Mouse (Mus musculus) frontal cortex, postnatal 25 days (tissue): ENCODE results near the gene Crybg3.

Experiments
- DNase-seq, 2 experiments: peaks; one replicate each; pipeline ENCODE4 v3.0.0; 2022; ENCODE audit warnings: low spot score in 2 of 2

The Crybg3 gene

GRCm38 (mm10) chr16:59451813-59452212 is 149.0 kb downstream of the Crybg3 start:
- no peak for DNase-seq

- DNase-seq = no peak
These were observed 151.7 kb downstream of the Crybg3 start for GRCm38 (mm10) chr16:59449092-59449491.

GRCm38 (mm10) chr16:59448181-59448580 is 152.6 kb downstream of the Crybg3 start:
- DNase-seq = no peak

GRCm38 (mm10) chr16:59444880-59445559 is 155.8 kb downstream of the Crybg3 start:
- DNase-seq = no peak
